Mouse (Mus musculus) kidney, postnatal 0 days (tissue): ENCODE results near the gene Adm. TPM values are rescaled to one million over a fixed set of nuclear protein-coding genes. Genes with fewer than 3 reads are reported as not detected.
A peak's percentile ranks its signal among the peaks of the same experiment; 100 is the strongest.

Experiments
- ATAC-seq: fragments of 200-750 bp; cut with Nextera tagmentation; replicated peaks from 2 replicates; pipeline ENCODE4 v1.8.0; 2017; ENCODE audit warnings: low read depth, moderate number of reproducible peaks, moderate TSS enrichment, moderate library complexity; ENCODE audit not compliant: low FRiP score
- DNase-seq: peaks from one replicate; pipeline ENCODE4 v3.0.0-alpha.2; 2016; ENCODE audit warnings: low spot score
- H3K27ac ChIP-seq: fragments of 300-500 bp; sonication (generic); 2 replicates; pipeline ENCODE4 v1.5.1; 2014; ENCODE audit warnings: mild to moderate bottlenecking
- H3K27me3 ChIP-seq: fragments of 300-500 bp; sonication (generic); 2 replicates; pipeline ENCODE4 v1.6.1; 2014; ENCODE audit warnings: low read length, mixed read lengths; ENCODE audit not compliant: insufficient read depth
- H3K36me3 ChIP-seq: fragments of 300-500 bp; sonication (generic); 2 replicates; pipeline ENCODE4 v1.6.1; 2014; ENCODE audit warnings: low read length, mixed read lengths; ENCODE audit not compliant: insufficient read depth
- H3K4me1 ChIP-seq: fragments of 300-500 bp; sonication (generic); replicated peaks from 2 replicates; pipeline ENCODE4 v1.6.1; 2014; ENCODE audit warnings: antibody characterized with exemption, low read length, mixed read lengths; ENCODE audit not compliant: insufficient read depth
- H3K4me2 ChIP-seq: fragments of 300-500 bp; sonication (generic); 2 replicates; pipeline ENCODE4 v1.6.1; 2014; ENCODE audit warnings: mild to moderate bottlenecking, low read length, moderate library complexity, mixed read lengths
- H3K4me3 ChIP-seq: fragments of 300-500 bp; sonication (generic); replicated peaks from 2 replicates; pipeline ENCODE4 v1.5.1; 2014; ENCODE audit warnings: low read depth, low read length
- H3K9ac ChIP-seq: fragments of 300-500 bp; sonication (generic); 2 replicates; pipeline ENCODE4 v1.6.1; 2014; ENCODE audit warnings: low read depth, low read length
- H3K9me3 ChIP-seq: fragments of 300-500 bp; sonication (generic); replicated peaks from 2 replicates; pipeline ENCODE4 v1.6.1; 2016; ENCODE audit warnings: low read length, inconsistent platforms, mixed read lengths
- CTCF ChIP-seq: IDR thresholded peaks from 2 replicates; pipeline ENCODE4 v1.5.1; 2016; ENCODE audit warnings: antibody characterized with exemption, low read depth, mild to moderate bottlenecking, moderate library complexity
- WGBS: fragments of 180-500 bp; shearing (Covaris S2); extraction: QIAGEN DNeasy Blood & Tissue Kit; methylation state at CpG from one replicate; pipeline ENCODE4 v1.1.7; 2014; 5-methylcytosine and 5-hydroxymethylcytosine counted together
- polyA plus RNA-seq: library from polyadenylated mRNA; unstranded; fragments of >200 nt; fragmentation: Nextera tagmentation; extraction: Ambion mirVana; gene quantifications from 2 replicates; pipeline ENCODE4 v1.2.1, GENCODE M21; 2015

Adm gene
- polyA plus RNA-seq, 1 experiment from 2014 or later, result 9.9 TPM

DNA sequence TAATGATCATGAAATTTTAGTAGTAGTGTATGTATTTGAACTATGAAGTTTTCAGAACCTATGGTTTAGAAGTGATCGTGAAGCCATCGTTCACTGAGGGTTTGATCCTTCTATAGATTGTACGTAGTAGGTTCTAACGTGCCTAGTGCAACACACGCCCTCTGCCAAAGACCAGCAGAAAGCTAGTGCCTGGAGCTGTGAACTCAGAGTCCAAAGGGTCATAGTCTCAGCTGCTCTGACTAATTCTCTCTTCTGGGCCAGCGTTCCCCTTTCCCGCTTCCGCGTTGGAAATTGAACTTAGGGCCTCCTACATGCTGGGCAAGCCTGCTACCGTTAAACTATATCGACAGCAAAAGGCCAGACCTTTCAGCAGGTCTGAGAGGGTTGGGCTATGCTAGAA lies 11.7 kb upstream of the Adm start:
- Histone ChIP-seq H3K27me3 (no peaks in the 10 kb centered on the region), H3K4me1 (peaks cover 16% of the 10 kb centered on the region), H3K9ac (0 out of 2 replicates have a peak overlapping the region, but pooled peaks have one; percentile 98), H3K4me2 (peak overlapping the region; percentile 74), H3K4me3 (peak overlapping the region; percentile 96), H3K27ac (peak overlapping the region; percentile 100), H3K9me3 (no peaks in the 10 kb centered on the region), H3K36me3 (no peaks in the 10 kb centered on the region)
- ATAC-seq, result no peak
- peak; percentile 53 for DNase-seq
- WGBS, result 14% methylated on average over 11 of the region's 11 CpGs
- no peak for TF ChIP-seq CTCF

DNA sequence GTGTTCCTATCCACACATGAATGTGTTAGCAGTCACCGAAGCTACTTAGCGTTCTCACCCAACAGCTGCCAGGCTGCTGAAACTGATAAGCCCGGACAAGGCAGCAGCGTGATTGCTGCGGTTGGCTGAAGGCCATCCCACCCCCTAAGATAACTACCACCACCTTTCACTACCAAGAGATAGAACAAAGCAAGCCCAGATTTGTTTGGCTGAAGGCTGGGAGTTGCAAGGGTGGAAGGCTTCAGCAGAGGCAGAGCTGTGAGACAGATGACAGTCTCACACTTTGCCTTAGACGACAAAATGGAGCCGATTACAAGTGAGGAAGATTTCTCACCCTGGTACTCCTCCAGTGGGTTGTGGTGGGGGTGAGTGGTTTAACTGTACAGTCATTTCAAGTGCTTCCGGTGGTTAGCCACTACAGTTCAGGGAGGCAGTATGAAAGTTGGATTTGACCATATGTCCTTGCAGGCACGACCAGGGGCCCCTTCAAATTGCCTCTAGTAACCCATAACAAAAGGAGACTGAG lies 8.3 kb upstream of the Adm start:
- Histone ChIP-seq H3K9ac (no peak overlapping the region), H3K4me3 (no peak overlapping the region), H3K36me3 (no peaks in the 10 kb centered on the region), H3K9me3 (no peaks in the 10 kb centered on the region), H3K4me1 (peaks cover 8% of the 10 kb centered on the region; the same call in 1 of the 2 replicates), H3K4me2 (no peak overlapping the region), H3K27me3 (no peaks in the 10 kb centered on the region), H3K27ac (no peak overlapping the region)
- ATAC-seq (no peak), DNase-seq (no peak)
- WGBS, result 35% methylated on average over 9 of the region's 9 CpGs
- TF ChIP-seq CTCF, result no peak

DNA sequence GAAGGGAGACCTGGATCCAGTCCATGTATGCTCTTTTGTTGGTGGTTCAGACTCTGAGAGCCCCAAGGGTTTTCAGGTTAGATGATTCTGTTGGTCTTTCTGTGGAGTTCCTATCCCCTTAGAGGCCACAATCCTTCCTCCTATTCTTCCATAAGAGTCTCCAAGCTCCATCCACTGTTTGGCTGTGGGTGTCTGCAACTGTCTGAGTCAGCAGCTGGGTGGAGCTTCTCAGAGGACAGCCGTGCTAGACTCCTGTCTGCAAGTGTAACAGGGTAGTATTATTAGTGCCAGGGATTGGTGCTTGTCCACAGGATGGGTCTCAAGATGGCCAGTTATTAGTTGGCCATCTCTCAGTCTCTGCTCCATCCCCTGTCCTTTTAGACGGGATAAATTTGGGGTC lies 3.4 kb upstream of the Adm start:
- peaks cover 15% of the 10 kb centered on the region; the same call in 1 of the 2 replicates for H3K4me1 ChIP-seq

DNA sequence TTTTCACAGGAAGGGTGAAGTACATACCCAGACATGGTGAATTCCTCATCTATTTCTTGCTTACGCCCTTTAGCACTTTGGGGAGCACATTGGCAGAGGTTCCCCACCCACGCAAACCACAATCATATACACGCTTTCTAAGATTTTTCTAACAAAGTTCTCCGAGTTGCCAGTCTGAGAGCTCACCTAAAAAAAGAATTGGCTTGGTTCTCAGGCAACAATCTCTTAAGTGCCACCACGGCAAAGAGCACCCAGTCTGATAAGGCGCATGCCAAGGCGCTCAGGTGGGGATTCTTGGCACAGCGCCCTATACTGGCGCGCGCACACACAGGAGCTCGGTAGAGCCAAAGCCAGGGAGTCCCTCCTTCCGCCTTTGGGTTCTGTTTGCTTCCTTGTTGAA lies 2.5 kb upstream of the Adm start:
- Histone ChIP-seq H3K9ac (no peak overlapping the region), H3K4me3 (no peak overlapping the region), H3K4me1 (peaks cover 15% of the 10 kb centered on the region; the same call in 1 of the 2 replicates), H3K27ac (no peak overlapping the region), H3K4me2 (no peak overlapping the region), H3K27me3 (no peaks in the 10 kb centered on the region), H3K9me3 (no peaks in the 10 kb centered on the region), H3K36me3 (no peaks in the 10 kb centered on the region)
- no peak for TF ChIP-seq CTCF
- DNase-seq (no peak), ATAC-seq (no peak)
- WGBS, result 82% methylated on average over 13 of the region's 13 CpGs

More for the DNA sequence above, 3.4 kb upstream of the Adm start:
- Histone ChIP-seq H3K36me3 (no peaks in the 10 kb centered on the region), H3K27me3 (no peaks in the 10 kb centered on the region), H3K4me3 (no peak overlapping the region), H3K9ac (no peak overlapping the region), H3K27ac (no peak overlapping the region), H3K9me3 (no peaks in the 10 kb centered on the region), H3K4me2 (no peak overlapping the region)
- ATAC-seq (no peak), DNase-seq (no peak)
- WGBS, result 59% methylated on average over 2 of the region's 2 CpGs
- no peak for TF ChIP-seq CTCF

DNA sequence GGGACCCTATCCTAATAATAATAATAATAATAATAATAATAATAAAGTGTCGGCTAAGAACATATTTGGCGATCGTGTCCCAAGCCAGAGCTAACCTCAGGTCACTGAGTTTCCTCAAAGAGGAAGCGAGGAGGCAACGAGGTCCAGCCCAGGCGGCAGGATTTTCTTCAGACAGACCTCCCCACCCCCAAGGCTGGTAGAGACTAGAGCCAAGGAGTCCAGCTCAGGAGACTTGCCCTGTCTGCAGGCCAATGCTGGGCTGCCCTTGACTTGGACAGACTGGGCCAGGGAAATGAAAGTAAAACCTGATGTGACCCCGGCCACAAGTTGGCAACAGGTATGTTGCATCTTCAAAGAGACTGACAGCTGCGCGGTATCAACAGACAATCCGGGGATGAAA lies 2.0 kb upstream of the Adm start:
- WGBS, result 55% methylated on average over 10 of the region's 10 CpGs
- Histone ChIP-seq H3K36me3 (no peaks in the 10 kb centered on the region), H3K9ac (no peak overlapping the region), H3K27ac (no peak overlapping the region), H3K4me2 (peak overlapping the region; percentile 85), H3K9me3 (no peaks in the 10 kb centered on the region), H3K27me3 (no peaks in the 10 kb centered on the region), H3K4me1 (peaks cover 15% of the 10 kb centered on the region; the same call in 1 of the 2 replicates), H3K4me3 (peak overlapping the region; percentile 24)
- no peak for TF ChIP-seq CTCF
- ATAC-seq (no peak), DNase-seq (no peak)

DNA sequence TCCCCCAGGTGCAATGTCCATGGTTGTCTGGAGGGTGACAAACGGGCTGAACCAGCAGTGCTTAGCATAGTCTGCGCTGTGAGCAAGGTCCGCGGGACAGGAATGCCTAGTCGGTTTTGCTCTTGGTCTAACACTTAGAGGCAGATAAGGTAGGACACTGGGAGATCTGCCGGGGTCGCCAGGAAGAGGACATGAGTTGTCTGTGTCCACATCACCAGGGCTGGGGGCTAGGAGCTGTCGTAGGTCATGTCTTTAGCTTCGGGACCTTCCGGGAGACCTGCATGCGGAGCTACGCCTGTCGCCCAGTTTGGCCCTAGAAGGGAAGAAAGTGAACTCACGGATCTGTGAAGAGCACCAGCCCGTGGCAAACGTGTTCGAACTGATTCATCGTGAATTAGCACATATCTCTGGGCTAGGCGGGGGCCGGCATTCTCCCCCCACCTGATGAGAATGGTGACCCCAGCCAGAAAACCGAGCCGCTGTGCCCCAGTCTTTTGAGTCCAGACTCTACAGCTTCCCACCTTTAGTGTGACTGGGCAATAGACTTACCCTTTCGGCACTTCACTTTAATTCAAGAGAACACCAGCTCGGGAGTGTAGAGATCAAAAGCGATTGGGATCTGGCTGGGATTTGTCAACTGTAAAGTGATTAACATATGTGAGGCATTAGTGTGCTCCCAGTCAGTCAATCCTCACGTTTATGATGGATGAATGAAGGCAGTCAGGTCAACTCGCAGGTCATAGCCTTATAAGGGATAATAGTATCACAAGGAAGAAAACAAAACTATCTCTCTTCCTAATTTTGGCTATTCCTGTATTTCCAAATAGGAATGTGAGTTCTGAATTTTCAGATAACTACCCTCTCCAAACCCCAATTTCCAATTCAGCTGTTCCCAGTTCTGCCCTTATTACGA lies 1.0 kb upstream of the Adm start:
- Histone ChIP-seq H3K27ac (no peak overlapping the region), H3K9ac (peak overlapping the region; percentile 14; the same call in 1 of the 2 replicates), H3K36me3 (no peaks in the 10 kb centered on the region), H3K27me3 (no peaks in the 10 kb centered on the region), H3K4me3 (peak overlapping the region; percentile 53), H3K4me2 (peak overlapping the region; percentile 85), H3K4me1 (peaks cover 15% of the 10 kb centered on the region; the same call in 1 of the 2 replicates), H3K9me3 (no peaks in the 10 kb centered on the region)
- DNase-seq, result no peak
- no peak; the same call in 1 of the 2 replicates for ATAC-seq
- WGBS, result 9% methylated on average over 28 of the region's 28 CpGs
- no peak for TF ChIP-seq CTCF
